Mouse (Mus musculus) olfactory bulb, adult 2 months (tissue): ENCODE measurements around the gene Gm3417.
"Not testable (repeated sequence)": the region's sequence is repeated elsewhere in the genome, so short reads cannot be mapped to it uniquely, and the experiment has no call there.

Experiments used
- CTCF ChIP-seq: fragments of 200-500 bp; IDR thresholded peaks from 2 replicates; pipeline ENCODE4 v1.5.1; 2012; ENCODE audit warnings: low read depth, mild to moderate bottlenecking, low read length, moderate library complexity; ENCODE audit not compliant: insufficient read depth
- POLR2A ChIP-seq: fragments of 200-500 bp; IDR thresholded peaks from 2 replicates; pipeline ENCODE4 v1.6.1; 2012; ENCODE audit warnings: mild to moderate bottlenecking, low read depth, low read length, moderate library complexity; ENCODE audit not compliant: insufficient read depth

DNA sequence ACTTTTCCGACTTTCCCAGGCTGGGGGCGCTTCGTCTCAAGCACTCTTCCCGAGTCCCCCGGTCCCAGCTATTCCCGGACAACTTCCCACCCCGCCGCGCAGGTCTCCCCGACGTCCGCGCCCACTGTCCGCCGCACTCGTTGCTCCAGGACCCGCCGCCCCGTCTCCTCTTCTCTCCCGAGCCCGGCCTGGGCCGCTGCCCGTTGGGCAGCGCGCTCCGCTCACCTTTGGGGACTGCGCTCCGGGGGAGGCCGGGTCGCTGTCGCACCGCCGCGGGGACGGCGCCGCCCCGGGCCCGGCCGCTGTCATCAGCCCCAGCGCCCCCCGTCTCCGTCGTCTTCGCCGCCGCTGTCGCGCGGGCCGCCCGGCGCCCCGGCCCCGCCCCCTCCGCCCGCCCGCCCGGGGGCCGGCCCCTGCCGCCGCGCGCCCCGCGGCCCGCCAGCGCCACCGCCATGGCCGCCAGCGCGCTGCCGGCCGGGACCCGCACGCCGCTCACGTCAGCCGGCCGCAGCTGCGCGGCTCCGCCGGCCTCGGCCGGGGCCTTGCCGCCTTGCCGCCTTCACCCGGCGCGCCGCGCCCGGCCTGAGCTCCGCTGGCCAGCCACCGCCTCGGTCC is 45.4 kb upstream of the Gm3417 start:
- not testable (repeated sequence) for TF ChIP-seq CTCF, POLR2A
